Mouse (Mus musculus): Measurements from ENCODE around the gene Galnt6.
"Not testable (repeated sequence)": the region's sequence is repeated elsewhere in the genome, so short reads cannot be mapped to it uniquely, and the experiment has no call there.

Galnt6 gene

GRCm38 (mm10) chr15:100729281-100729985 is at the start of gene Galnt6:
TSS of gene Galnt6 (minus strand) at chr15:100729376.
- peak; percentile 48 for DNase-seq

- DNase-seq: peak; percentile 41
Measured at GRCm38 (mm10) chr15:100777020-100778016, 48.1 kb upstream of the Galnt6 start.

- DNase-seq: no peak
Measured at GRCm38 (mm10) chr15:100776424-100776823, 47.2 kb upstream of the Galnt6 start.

- peak; percentile 24 for DNase-seq
Measured at GRCm38 (mm10) chr15:100775189-100776166, 46.3 kb upstream of the Galnt6 start.

GRCm38 (mm10) chr15:100773859-100774258 is 44.7 kb upstream of the Galnt6 start:
- DNase-seq: not testable (repeated sequence)

- no peak for DNase-seq
Measured at GRCm38 (mm10) chr15:100772685-100773084, 43.5 kb upstream of the Galnt6 start.

- DNase-seq: no peak
Measured at GRCm38 (mm10) chr15:100770338-100770737, 41.2 kb upstream of the Galnt6 start.

- DNase-seq: not testable (repeated sequence)
Measured at GRCm38 (mm10) chr15:100769023-100769422, 39.8 kb upstream of the Galnt6 start.

GRCm38 (mm10) chr15:100767851-100768250 is 38.7 kb upstream of the Galnt6 start:
- no peak for DNase-seq

GRCm38 (mm10) chr15:100766826-100767225 is 37.6 kb upstream of the Galnt6 start:
- DNase-seq: no peak

GRCm38 (mm10) chr15:100764163-100764951 is 35.2 kb upstream of the Galnt6 start:
- DNase-seq: no peak

- DNase-seq: no peak
Measured at GRCm38 (mm10) chr15:100762649-100763048, 33.5 kb upstream of the Galnt6 start.

GRCm38 (mm10) chr15:100761419-100762185 is 32.4 kb upstream of the Galnt6 start, which contains the start of gene Slc4a8:
TSS of gene Slc4a8 (plus strand) at chr15:100761747.
- DNase-seq: peak; percentile 97

GRCm38 (mm10) chr15:100761036-100761418 is 31.9 kb upstream of the Galnt6 start:
- peak; percentile 40 for DNase-seq

- no peak for DNase-seq
Measured at GRCm38 (mm10) chr15:100759286-100759685, 30.1 kb upstream of the Galnt6 start.

- DNase-seq: peak; percentile 82
Measured at GRCm38 (mm10) chr15:100757527-100757978, 28.4 kb upstream of the Galnt6 start.

- DNase-seq: no peak
Measured at GRCm38 (mm10) chr15:100755881-100756624, 26.9 kb upstream of the Galnt6 start.

- no peak for DNase-seq
Measured at GRCm38 (mm10) chr15:100755498-100755859, 26.3 kb upstream of the Galnt6 start.

- peak; percentile 72 for DNase-seq
Measured at GRCm38 (mm10) chr15:100754805-100755497, 25.8 kb upstream of the Galnt6 start.

Data from embryo, embryonic 11 days (tissue).